Mouse (Mus musculus): Measurements from ENCODE around the gene Zfp846. TPM values are rescaled to one million over a fixed set of nuclear protein-coding genes. Genes with fewer than 3 reads are reported as not detected.

Zfp846 gene
- polyA plus RNA-seq, 1 experiment, result 1.7 TPM

GRCm38 (mm10) chr9:20544070-20544821 lies 36.8 kb upstream of the Zfp846 start:
- Histone ChIP-seq H3K36me3 (ENCODE audit: control insufficient read depth, insufficient read depth) (no peaks in the 10 kb centered on the region), H3K79me2 (ENCODE audit: control insufficient read depth, insufficient read depth) (no peaks in the 10 kb centered on the region), H3ac (ENCODE audit: control insufficient read depth, insufficient read length) (no peak overlapping the region), H3K4me2 (ENCODE audit: low read depth) (no peak overlapping the region), H3K4me3 (no peak overlapping the region), H3K27me3 (ENCODE audit: control insufficient read depth, insufficient read depth, insufficient read length) (peaks cover 18% of the 10 kb centered on the region)
- no peak for TF ChIP-seq E2F4 (IDR thresholded peaks at IDR 0.05; ENCODE audit: insufficient read depth)
- no peak for TF ChIP-seq TCF12 (IDR thresholded peaks at IDR 0.05; ENCODE audit: insufficient read depth, poor library complexity, severe bottlenecking)
- TF ChIP-seq MAX (IDR thresholded peaks at IDR 0.05; ENCODE audit: low read depth), result no peak
- TF ChIP-seq MYOG (IDR thresholded peaks at IDR 0.05; ENCODE audit: control insufficient read depth in 1 of 3, insufficient read depth in 1 of 3, insufficient read length in 2 of 3, low read depth in 2 of 3), result no peak
- no peak for TF ChIP-seq POLR2A (IDR thresholded peaks at IDR 0.05; ENCODE audit: insufficient read length, low read depth)
- TF ChIP-seq REST (IDR thresholded peaks at IDR 0.05; ENCODE audit: insufficient read depth, insufficient read length), result no peak
- no peak for TF ChIP-seq SRF (IDR thresholded peaks at IDR 0.05; ENCODE audit: control insufficient read depth, insufficient read length, low read depth)
- no peak for TF ChIP-seq CEBPB (IDR thresholded peaks at IDR 0.05; ENCODE audit: insufficient read depth, poor library complexity, severe bottlenecking)
- no peak for TF ChIP-seq TCF3 (IDR thresholded peaks at IDR 0.05; ENCODE audit: insufficient read length, low read depth)
- TF ChIP-seq USF1 (IDR thresholded peaks at IDR 0.05; ENCODE audit: low read depth), result no peak

GRCm38 (mm10) chr9:20545151-20545550 lies 35.9 kb upstream of the Zfp846 start:
- no peaks in the 10 kb centered on the region for H3K79me2 ChIP-seq (ENCODE audit: control insufficient read depth, insufficient read depth)
- H3K27me3 ChIP-seq (ENCODE audit: control insufficient read depth, insufficient read depth, insufficient read length), result peaks cover 13% of the 10 kb centered on the region
- TF ChIP-seq TCF12 (IDR thresholded peaks at IDR 0.05; ENCODE audit: insufficient read depth, poor library complexity, severe bottlenecking) (no peak), E2F4 (IDR thresholded peaks at IDR 0.05; ENCODE audit: insufficient read depth) (no peak), TCF3 (IDR thresholded peaks at IDR 0.05; ENCODE audit: insufficient read length, low read depth) (no peak), SRF (IDR thresholded peaks at IDR 0.05; ENCODE audit: control insufficient read depth, insufficient read length, low read depth) (no peak), POLR2AphosphoS2 (IDR thresholded peaks at IDR 0.05; ENCODE audit: insufficient read length, low read depth) (no peak), MAX (IDR thresholded peaks at IDR 0.05; ENCODE audit: low read depth) (no peak), CEBPB (IDR thresholded peaks at IDR 0.05; ENCODE audit: insufficient read depth, poor library complexity, severe bottlenecking) (no peak), MYOG (IDR thresholded peaks at IDR 0.05; ENCODE audit: control insufficient read depth in 1 of 3, insufficient read depth in 1 of 3, insufficient read length in 2 of 3, low read depth in 2 of 3) (no peak), MYOD1 (IDR thresholded peaks at IDR 0.05; ENCODE audit: control insufficient read depth in 1 of 3, insufficient read length in 2 of 3, low read depth in 2 of 3) (no peak), USF1 (IDR thresholded peaks at IDR 0.05; ENCODE audit: low read depth) (no peak), REST (IDR thresholded peaks at IDR 0.05; ENCODE audit: insufficient read depth, insufficient read length) (no peak), POLR2A (IDR thresholded peaks at IDR 0.05; ENCODE audit: insufficient read length, low read depth) (no peak)
- H3K4me2 ChIP-seq (ENCODE audit: low read depth), result no peak overlapping the region
- no peaks in the 10 kb centered on the region for H3K36me3 ChIP-seq (ENCODE audit: control insufficient read depth, insufficient read depth)
- no peak overlapping the region for H3ac ChIP-seq (ENCODE audit: control insufficient read depth, insufficient read length)
- no peak overlapping the region for H3K4me3 ChIP-seq

GRCm38 (mm10) chr9:20551781-20552275 lies 29.3 kb upstream of the Zfp846 start:
- H3K4me2 ChIP-seq (ENCODE audit: low read depth), result no peak overlapping the region
- TF ChIP-seq POLR2A (IDR thresholded peaks at IDR 0.05; ENCODE audit: insufficient read length, low read depth) (no peak), TCF12 (IDR thresholded peaks at IDR 0.05; ENCODE audit: insufficient read depth, poor library complexity, severe bottlenecking) (no peak), SRF (IDR thresholded peaks at IDR 0.05; ENCODE audit: control insufficient read depth, insufficient read length, low read depth) (no peak), REST (IDR thresholded peaks at IDR 0.05; ENCODE audit: insufficient read depth, insufficient read length) (no peak), MYOD1 (IDR thresholded peaks at IDR 0.05; ENCODE audit: control insufficient read depth in 1 of 3, insufficient read length in 2 of 3, low read depth in 2 of 3) (no peak), USF1 (IDR thresholded peaks at IDR 0.05; ENCODE audit: low read depth) (no peak), CEBPB (IDR thresholded peaks at IDR 0.05; ENCODE audit: insufficient read depth, poor library complexity, severe bottlenecking) (no peak), TCF3 (IDR thresholded peaks at IDR 0.05; ENCODE audit: insufficient read length, low read depth) (no peak), E2F4 (IDR thresholded peaks at IDR 0.05; ENCODE audit: insufficient read depth) (no peak), MAX (IDR thresholded peaks at IDR 0.05; ENCODE audit: low read depth) (no peak), MYOG (IDR thresholded peaks at IDR 0.05; ENCODE audit: control insufficient read depth in 1 of 3, insufficient read depth in 1 of 3, insufficient read length in 2 of 3, low read depth in 2 of 3) (no peak)

GRCm38 (mm10) chr9:20552698-20553097 lies 28.4 kb upstream of the Zfp846 start:
- Histone ChIP-seq H3K36me3 (ENCODE audit: control insufficient read depth, insufficient read depth) (no peaks in the 10 kb centered on the region), H3K4me2 (ENCODE audit: low read depth) (no peak overlapping the region), H3K27me3 (ENCODE audit: control insufficient read depth, insufficient read depth, insufficient read length) (peaks cover 8% of the 10 kb centered on the region), H3ac (ENCODE audit: control insufficient read depth, insufficient read length) (no peak overlapping the region), H3K4me3 (no peak overlapping the region), H3K79me2 (ENCODE audit: control insufficient read depth, insufficient read depth) (no peaks in the 10 kb centered on the region)
- TF ChIP-seq REST (IDR thresholded peaks at IDR 0.05; ENCODE audit: insufficient read depth, insufficient read length) (no peak), TCF3 (IDR thresholded peaks at IDR 0.05; ENCODE audit: insufficient read length, low read depth) (no peak), CEBPB (IDR thresholded peaks at IDR 0.05; ENCODE audit: insufficient read depth, poor library complexity, severe bottlenecking) (no peak), MYOD1 (IDR thresholded peaks at IDR 0.05; ENCODE audit: control insufficient read depth in 1 of 3, insufficient read length in 2 of 3, low read depth in 2 of 3) (no peak), E2F4 (IDR thresholded peaks at IDR 0.05; ENCODE audit: insufficient read depth) (no peak), POLR2AphosphoS2 (IDR thresholded peaks at IDR 0.05; ENCODE audit: insufficient read length, low read depth) (no peak), SRF (IDR thresholded peaks at IDR 0.05; ENCODE audit: control insufficient read depth, insufficient read length, low read depth) (no peak), POLR2A (IDR thresholded peaks at IDR 0.05; ENCODE audit: insufficient read length, low read depth) (no peak), MYOG (IDR thresholded peaks at IDR 0.05; ENCODE audit: control insufficient read depth in 1 of 3, insufficient read depth in 1 of 3, insufficient read length in 2 of 3, low read depth in 2 of 3) (no peak), USF1 (IDR thresholded peaks at IDR 0.05; ENCODE audit: low read depth) (no peak), TCF12 (IDR thresholded peaks at IDR 0.05; ENCODE audit: insufficient read depth, poor library complexity, severe bottlenecking) (no peak), MAX (IDR thresholded peaks at IDR 0.05; ENCODE audit: low read depth) (no peak)

More at GRCm38 (mm10) chr9:20551781-20552275, 29.3 kb upstream of the Zfp846 start:
- Histone ChIP-seq H3ac (ENCODE audit: control insufficient read depth, insufficient read length) (no peak overlapping the region), H3K4me3 (no peak overlapping the region), H3K36me3 (ENCODE audit: control insufficient read depth, insufficient read depth) (no peaks in the 10 kb centered on the region), H3K27me3 (ENCODE audit: control insufficient read depth, insufficient read depth, insufficient read length) (peaks cover 8% of the 10 kb centered on the region), H3K79me2 (ENCODE audit: control insufficient read depth, insufficient read depth) (no peaks in the 10 kb centered on the region)
